Mouse (Mus musculus) erythroblast, embryonic 14.5 days (primary cell): Measurements from ENCODE around the gene Rasa2. TPM values are rescaled to one million over a fixed set of nuclear protein-coding genes. Genes with fewer than 3 reads are reported as not detected.
"Not testable (repeated sequence)": the region's sequence is repeated elsewhere in the genome, so short reads cannot be mapped to it uniquely, and the experiment has no call there.

ENCODE experiments used
- H3K27me3 ChIP-seq: 2 replicates; pipeline ENCODE4 v1.6.1; 2012; ENCODE audit warnings: inconsistent platforms; ENCODE audit not compliant: control insufficient read depth
- H3K36me3 ChIP-seq: 2 replicates; pipeline ENCODE4 v1.6.1; 2012; ENCODE audit warnings: mild to moderate bottlenecking, inconsistent platforms; ENCODE audit not compliant: control insufficient read depth
- H3K4me1 ChIP-seq: 2 replicates; pipeline ENCODE4 v1.6.1; 2012; ENCODE audit warnings: inconsistent platforms; ENCODE audit not compliant: control insufficient read depth
- H3K4me3 ChIP-seq: replicated peaks from 2 replicates; pipeline ENCODE3; 2012; ENCODE audit warnings: moderate library complexity, mild to moderate bottlenecking, inconsistent platforms
- H3K9me3 ChIP-seq: 2 replicates; pipeline ENCODE4 v1.6.1; 2012; ENCODE audit warnings: low read length, inconsistent platforms, mixed read lengths; ENCODE audit not compliant: control insufficient read depth
- GATA1 ChIP-seq: IDR thresholded peaks from 2 replicates; pipeline ENCODE4 v1.6.1; 2012; ENCODE audit warnings: low read length, inconsistent platforms, mixed read lengths
- TAL1 ChIP-seq: IDR thresholded peaks from 3 replicates; pipeline ENCODE4 v1.6.1; 2012; ENCODE audit warnings: low read length, inconsistent platforms, mixed read lengths
- polyA plus RNA-seq: library from polyadenylated mRNA; stranded (reverse); fragments of >175 nt; gene quantifications from 2 replicates; pipeline ENCODE4 v1.2.3, GENCODE M21; 2012

Gene Rasa2
- polyA plus RNA-seq, 1 experiment, result not detected

- peaks cover 4% of the 10 kb centered on the region; the same call in 1 of the 2 replicates for H3K27me3 ChIP-seq
- TF ChIP-seq GATA1, result no peak
- no peak for TF ChIP-seq TAL1
- H3K4me3 ChIP-seq, result no peak overlapping the region
- H3K4me1 ChIP-seq, result peaks cover 5% of the 10 kb centered on the region
- no peaks in the 10 kb centered on the region for H3K9me3 ChIP-seq
- H3K36me3 ChIP-seq, result no peaks in the 10 kb centered on the region
These were observed 13.4 kb upstream of the Rasa2 start for GRCm38 (mm10) chr9:96644840-96645239.

GRCm38 (mm10) chr9:96644002-96644401 is 12.6 kb upstream of the Rasa2 start:
- H3K4me3 ChIP-seq, H3K4me1 ChIP-seq, H3K9me3 ChIP-seq, H3K27me3 ChIP-seq, H3K36me3 ChIP-seq: not testable (repeated sequence)

- Histone ChIP-seq H3K4me3 (no peak overlapping the region), H3K9me3 (no peaks in the 10 kb centered on the region), H3K4me1 (peaks cover 9% of the 10 kb centered on the region), H3K36me3 (no peaks in the 10 kb centered on the region), H3K27me3 (peaks cover 11% of the 10 kb centered on the region)
- TF ChIP-seq TAL1 (no peak), GATA1 (no peak)
These were observed 8.0 kb upstream of the Rasa2 start for GRCm38 (mm10) chr9:96639451-96639850.

GRCm38 (mm10) chr9:96638508-96638907 is 7.1 kb upstream of the Rasa2 start:
- H3K4me1 ChIP-seq, result peaks cover 9% of the 10 kb centered on the region
- no peaks in the 10 kb centered on the region for H3K9me3 ChIP-seq
- no peaks in the 10 kb centered on the region for H3K36me3 ChIP-seq
- no peak for TF ChIP-seq TAL1
- TF ChIP-seq GATA1, result no peak
- H3K27me3 ChIP-seq, result peaks cover 17% of the 10 kb centered on the region
- H3K4me3 ChIP-seq, result no peak overlapping the region

GRCm38 (mm10) chr9:96637157-96637548 is 5.7 kb upstream of the Rasa2 start:
- H3K4me1 ChIP-seq, result peaks cover 12% of the 10 kb centered on the region
- no peaks in the 10 kb centered on the region for H3K9me3 ChIP-seq
- TF ChIP-seq GATA1, result no peak
- TF ChIP-seq TAL1, result no peak
- H3K27me3 ChIP-seq, result peaks cover 30% of the 10 kb centered on the region
- no peak overlapping the region for H3K4me3 ChIP-seq
- no peaks in the 10 kb centered on the region for H3K36me3 ChIP-seq

GRCm38 (mm10) chr9:96636423-96637156 is 5.2 kb upstream of the Rasa2 start:
- no peak overlapping the region for H3K4me3 ChIP-seq
- TF ChIP-seq TAL1 (no peak), GATA1 (no peak)
- H3K27me3 ChIP-seq, result peaks cover 36% of the 10 kb centered on the region
- no peaks in the 10 kb centered on the region for H3K9me3 ChIP-seq
- peaks cover 17% of the 10 kb centered on the region for H3K4me1 ChIP-seq
- no peaks in the 10 kb centered on the region for H3K36me3 ChIP-seq

- Histone ChIP-seq H3K9me3 (no peaks in the 10 kb centered on the region), H3K4me1 (peaks cover 24% of the 10 kb centered on the region), H3K4me3 (no peak overlapping the region), H3K27me3 (peaks cover 43% of the 10 kb centered on the region), H3K36me3 (no peaks in the 10 kb centered on the region)
- no peak for TF ChIP-seq TAL1
- TF ChIP-seq GATA1, result no peak
These were observed 4.5 kb upstream of the Rasa2 start for GRCm38 (mm10) chr9:96635899-96636298.

- peaks cover 30% of the 10 kb centered on the region for H3K4me1 ChIP-seq
- TF ChIP-seq TAL1 (no peak), GATA1 (no peak)
- H3K9me3 ChIP-seq, result no peaks in the 10 kb centered on the region
These were observed 3.8 kb upstream of the Rasa2 start for GRCm38 (mm10) chr9:96635176-96635575.

GRCm38 (mm10) chr9:96633771-96634170 is 2.4 kb upstream of the Rasa2 start:
- no peaks in the 10 kb centered on the region for H3K9me3 ChIP-seq
- H3K27me3 ChIP-seq, result peaks cover 62% of the 10 kb centered on the region
- no peak for TF ChIP-seq GATA1
- TF ChIP-seq TAL1, result no peak
- H3K4me1 ChIP-seq, result peaks cover 27% of the 10 kb centered on the region
- H3K36me3 ChIP-seq, result no peaks in the 10 kb centered on the region
- H3K4me3 ChIP-seq, result no peak overlapping the region

More at GRCm38 (mm10) chr9:96635176-96635575, 3.8 kb upstream of the Rasa2 start:
- Histone ChIP-seq H3K27me3 (peaks cover 49% of the 10 kb centered on the region), H3K4me3 (no peak overlapping the region), H3K36me3 (no peaks in the 10 kb centered on the region)

- peaks cover 32% of the 10 kb centered on the region for H3K4me1 ChIP-seq
- TF ChIP-seq TAL1 (no peak), GATA1 (no peak)
- H3K4me3 ChIP-seq, result no peak overlapping the region
- peaks cover 66% of the 10 kb centered on the region for H3K27me3 ChIP-seq
- no peaks in the 10 kb centered on the region for H3K36me3 ChIP-seq
- no peaks in the 10 kb centered on the region for H3K9me3 ChIP-seq
These were observed 1.3 kb upstream of the Rasa2 start for GRCm38 (mm10) chr9:96632756-96633155.
